Mouse (Mus musculus) activated CD4-positive, CD25-positive, alpha-beta regulatory T cell, adult 4 months (primary cell): ENCODE results near the gene Fam32a. TPM values are rescaled to one million over a fixed set of nuclear protein-coding genes. Genes with fewer than 3 reads are reported as not detected.

Experiments used
- ATAC-seq: one replicate; pipeline ENCODE4 v1.8.0; 2017
- polyA plus RNA-seq, 2 experiments: library from polyadenylated mRNA; unstranded; fragments of 100-300 nt; shearing (Covaris generic); gene quantifications; one replicate each; pipeline ENCODE4 v1.2.1; 2017

The Fam32a gene
- 100 to 1,000 TPM in 1 of 2 experiments, 10 to 100 TPM in 1; 98.8 to 108 TPM for polyA plus RNA-seq

- peak; percentile 97 for ATAC-seq
Observed at GRCm38 (mm10) chr8:72219541-72220363, at the start of gene Fam32a. Fam32a (plus strand) TSS chr8:72219730.

DNA sequence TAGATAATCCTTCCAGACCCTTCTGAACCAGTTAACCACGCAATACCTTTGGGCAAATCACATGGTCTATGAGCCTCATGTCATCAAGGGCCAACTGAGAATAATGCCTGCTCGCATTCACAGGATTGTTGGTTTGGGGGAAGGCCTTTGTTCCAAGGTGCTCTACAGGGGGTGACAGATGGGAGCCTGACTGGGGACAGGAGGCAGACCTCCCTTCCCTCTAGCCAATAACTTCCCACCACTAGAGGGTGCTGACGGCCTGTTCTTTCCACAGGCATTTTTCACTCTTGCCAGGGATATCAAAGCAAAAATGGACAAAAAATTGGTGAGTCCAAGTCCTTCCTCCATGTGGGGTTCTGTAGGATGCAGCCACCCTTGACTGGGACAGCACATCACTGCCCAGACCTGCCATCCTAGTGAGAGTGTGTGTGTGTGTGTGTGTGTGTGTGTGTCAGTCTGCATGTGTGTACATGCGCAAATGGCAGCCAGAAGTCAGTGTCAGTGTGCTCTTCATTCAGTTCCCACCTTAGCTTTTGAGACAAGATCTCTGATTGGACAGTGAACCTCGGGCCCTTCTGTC lies 42.1 kb upstream of the Fam32a start:
- ATAC-seq: peak; percentile 74

DNA sequence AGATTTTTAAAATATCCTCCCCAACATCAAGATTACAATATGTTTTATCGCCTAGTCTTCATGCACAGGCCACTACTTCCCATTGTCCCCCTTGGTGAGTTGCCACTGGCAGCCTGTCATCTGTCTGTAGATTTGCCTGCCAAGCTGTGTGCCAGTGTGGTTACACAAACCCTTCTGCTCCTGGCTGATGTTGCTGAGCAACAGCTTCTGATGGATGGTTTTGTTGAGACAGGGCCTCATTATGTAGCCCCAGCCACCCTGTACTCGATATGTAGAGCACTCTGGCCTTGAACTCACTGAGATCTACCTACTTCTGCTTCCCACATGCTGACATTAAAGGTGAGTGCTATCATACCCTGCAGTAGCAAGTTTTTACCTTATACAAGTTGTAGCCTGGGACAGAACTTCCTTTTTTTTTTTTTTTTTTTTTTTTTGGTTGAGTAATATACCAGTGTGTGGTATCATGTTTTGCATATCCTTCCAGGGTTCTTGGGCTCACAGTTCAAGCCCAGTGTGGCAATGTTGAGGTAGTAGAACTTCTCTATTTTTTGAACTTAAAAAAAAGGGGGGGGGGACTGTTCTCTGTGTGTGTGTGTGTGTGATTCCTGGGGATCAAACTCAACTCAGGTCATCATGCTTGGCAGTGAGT lies 35.9 kb upstream of the Fam32a start:
- no peak for ATAC-seq

- ATAC-seq: no peak
Observed at GRCm38 (mm10) chr8:72187793-72188331, 31.7 kb upstream of the Fam32a start.

GRCm38 (mm10) chr8:72189417-72190214 lies 29.9 kb upstream of the Fam32a start, which contains the start of gene Hsh2d:
Hsh2d (plus strand) TSS chr8:72189638.
- peak; percentile 97 for ATAC-seq

DNA sequence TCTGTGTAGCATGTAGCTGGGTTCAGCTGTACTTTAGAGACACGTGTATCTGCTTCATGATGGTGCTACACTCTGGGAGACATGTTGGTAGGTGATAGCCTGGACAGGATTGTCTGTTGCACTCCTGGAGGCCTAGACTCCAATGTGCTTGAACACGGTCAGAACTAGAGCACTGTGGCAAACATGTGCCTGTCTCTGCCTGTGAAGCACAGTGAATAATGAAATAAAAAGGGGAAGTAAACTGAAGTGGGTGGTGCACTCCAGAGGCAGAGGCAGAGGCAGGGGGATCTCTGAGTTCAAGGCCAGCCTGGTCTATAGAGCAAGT lies 29.4 kb upstream of the Fam32a start:
- peak; percentile 18 for ATAC-seq

DNA sequence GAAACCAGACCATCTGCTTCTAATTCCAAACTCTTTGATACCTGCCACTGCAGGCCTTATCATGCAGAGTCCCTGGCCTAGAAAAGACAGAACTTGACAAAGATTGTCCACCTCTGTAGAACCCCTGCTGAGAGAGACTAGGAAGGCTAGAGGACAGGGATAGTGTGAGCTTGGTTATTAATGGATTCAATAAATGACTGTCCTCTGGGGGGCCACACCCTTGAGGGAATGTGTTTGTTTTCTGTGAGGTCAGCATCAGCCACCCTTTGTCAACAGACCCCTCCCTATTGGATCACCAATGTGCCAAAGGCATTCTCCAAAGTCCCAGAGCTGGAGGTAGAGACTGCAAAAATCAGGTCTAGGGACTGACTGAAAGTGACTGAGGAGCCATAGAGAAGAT lies 27.5 kb upstream of the Fam32a start:
- ATAC-seq: no peak

- ATAC-seq: no peak
Observed at GRCm38 (mm10) chr8:72197997-72198396, 21.5 kb upstream of the Fam32a start.

GRCm38 (mm10) chr8:72208582-72208981 lies 10.9 kb upstream of the Fam32a start:
- ATAC-seq: no peak

DNA sequence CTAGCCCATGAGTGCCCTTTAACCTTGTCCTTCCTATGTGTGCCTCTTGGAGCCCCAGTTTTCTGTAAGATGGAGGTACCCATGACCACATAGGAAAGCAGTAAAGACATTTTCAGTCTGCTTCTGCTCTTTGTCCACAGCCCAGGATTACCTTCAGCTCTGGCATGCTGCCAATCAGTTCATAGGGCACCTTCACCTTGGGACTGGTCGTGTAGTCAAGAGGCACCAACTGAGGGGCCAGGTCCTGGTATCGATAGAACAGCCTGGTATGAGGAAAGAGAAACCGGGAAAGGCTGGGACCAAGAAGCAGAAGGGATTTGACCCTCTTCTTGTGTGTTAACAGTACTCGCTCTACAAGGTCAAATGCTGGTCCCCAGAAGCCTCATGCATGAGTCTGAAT lies 9.3 kb upstream of the Fam32a start:
- ATAC-seq: no peak

DNA sequence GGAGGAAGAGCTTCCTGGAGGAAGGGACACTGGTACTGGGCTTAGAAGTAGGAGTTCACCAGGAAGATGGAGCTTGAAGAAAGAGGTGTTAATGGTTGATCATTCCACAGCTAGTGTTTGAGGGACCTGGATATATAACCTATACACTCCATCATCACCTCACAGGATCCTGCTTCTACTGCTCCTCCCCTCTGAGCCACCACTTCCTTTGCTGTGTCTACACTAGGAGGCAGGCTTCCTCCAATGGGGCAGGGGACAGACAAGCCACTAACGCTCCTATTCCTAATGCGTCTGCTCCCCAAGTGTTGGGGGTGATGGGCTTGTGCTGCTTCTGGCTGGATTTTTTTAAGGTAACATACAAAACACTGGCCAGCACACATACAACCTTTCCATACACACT lies 8.8 kb upstream of the Fam32a start:
- peak; percentile 52 for ATAC-seq

- no peak for ATAC-seq
Observed at GRCm38 (mm10) chr8:72211846-72212245, 7.7 kb upstream of the Fam32a start.

DNA sequence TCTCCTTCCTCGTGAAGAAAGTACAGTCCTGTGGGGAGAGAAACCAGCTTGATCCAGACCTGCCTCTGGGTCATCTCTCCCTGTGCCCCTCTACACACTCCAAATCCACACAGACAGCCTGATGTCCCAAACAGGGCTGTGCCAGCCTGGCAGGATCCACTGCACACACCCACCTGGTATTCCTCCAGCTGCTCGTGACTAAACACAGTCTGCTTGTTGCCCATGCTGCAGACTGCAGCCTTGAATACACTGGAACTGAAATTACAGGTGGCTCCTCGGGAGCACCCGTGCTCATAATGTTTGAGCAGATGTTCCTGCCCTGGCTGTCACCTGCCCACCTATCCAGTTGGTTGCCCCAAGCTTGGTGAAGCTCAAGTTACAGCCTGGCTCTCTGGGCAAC lies 6.8 kb upstream of the Fam32a start, which contains the start of gene Cib3:
Gene Cib3, minus strand, starts transcription at position 87 of the 400 bp plus-strand sequence.
- no peak for ATAC-seq

DNA sequence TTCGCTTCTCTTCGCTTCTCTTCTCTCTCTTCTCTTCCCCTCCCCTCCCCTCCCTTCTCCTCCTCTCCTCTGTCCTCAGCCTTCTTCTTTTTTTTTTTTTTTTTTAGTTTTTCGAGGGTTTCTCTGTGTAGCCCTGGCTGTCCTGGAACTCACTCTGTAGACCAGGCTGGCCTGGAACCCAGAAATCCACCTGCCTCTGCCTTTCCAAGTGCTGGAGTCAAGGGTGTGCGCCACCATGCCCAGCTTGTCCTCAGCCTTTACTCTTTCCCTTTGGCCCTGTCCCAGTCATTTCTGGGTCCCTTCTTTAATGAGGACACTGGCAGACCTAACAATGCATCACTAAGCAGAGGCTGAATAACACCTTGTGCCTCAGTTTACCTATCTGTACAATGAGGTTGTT lies 6.0 kb upstream of the Fam32a start, which contains the start of gene Gm11034:
Gene Gm11034, minus strand, starts transcription at position 101 of the 400 bp plus-strand sequence.
- no peak for ATAC-seq

DNA sequence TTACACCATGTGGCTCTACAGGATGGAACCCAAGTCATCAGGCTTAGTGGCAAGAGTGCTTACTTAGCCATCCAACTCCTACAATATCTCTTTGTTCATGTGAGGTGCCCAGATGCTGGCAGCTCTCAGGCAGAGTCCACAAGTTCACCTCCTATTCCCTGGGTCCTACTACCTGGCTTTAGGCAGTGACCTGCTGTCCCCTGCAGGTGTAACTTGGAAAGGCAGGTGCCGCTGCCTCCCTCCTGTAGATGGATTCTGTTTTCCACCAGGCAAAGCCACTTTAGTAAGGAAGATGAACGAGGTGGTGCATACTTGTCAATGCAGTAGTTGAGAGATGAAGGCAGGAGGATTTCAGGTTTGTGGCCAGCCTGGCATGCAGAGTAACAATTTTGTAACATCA lies 4.5 kb upstream of the Fam32a start:
- ATAC-seq: no peak

GRCm38 (mm10) chr8:72215871-72216270 lies 3.7 kb upstream of the Fam32a start:
- ATAC-seq: peak; percentile 57

GRCm38 (mm10) chr8:72218781-72219540 lies 569 bp upstream of the Fam32a start:
- no peak for ATAC-seq

DNA sequence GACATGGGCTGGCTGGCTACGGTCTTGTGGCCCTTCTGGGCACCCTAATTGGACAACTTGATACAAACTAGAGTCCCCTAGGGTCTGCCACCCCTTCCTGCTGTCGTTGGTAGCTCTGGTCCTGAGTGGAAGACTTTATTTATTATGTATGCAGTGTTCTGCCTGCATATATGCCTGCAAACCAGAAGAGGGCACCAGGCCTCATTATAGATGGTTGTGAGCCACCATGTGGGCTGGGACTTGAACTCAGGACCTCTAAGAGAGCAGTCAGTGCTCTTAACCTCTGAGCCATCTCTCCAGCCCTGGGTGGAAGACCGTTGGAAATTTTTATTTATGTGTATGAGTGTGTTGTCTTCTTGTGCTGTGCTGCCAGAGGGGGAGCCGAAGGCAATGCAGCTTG lies 1.2 kb downstream of the Fam32a start:
- no peak for ATAC-seq

GRCm38 (mm10) chr8:72222656-72223055 lies 3.1 kb downstream of the Fam32a start:
- ATAC-seq: no peak

DNA sequence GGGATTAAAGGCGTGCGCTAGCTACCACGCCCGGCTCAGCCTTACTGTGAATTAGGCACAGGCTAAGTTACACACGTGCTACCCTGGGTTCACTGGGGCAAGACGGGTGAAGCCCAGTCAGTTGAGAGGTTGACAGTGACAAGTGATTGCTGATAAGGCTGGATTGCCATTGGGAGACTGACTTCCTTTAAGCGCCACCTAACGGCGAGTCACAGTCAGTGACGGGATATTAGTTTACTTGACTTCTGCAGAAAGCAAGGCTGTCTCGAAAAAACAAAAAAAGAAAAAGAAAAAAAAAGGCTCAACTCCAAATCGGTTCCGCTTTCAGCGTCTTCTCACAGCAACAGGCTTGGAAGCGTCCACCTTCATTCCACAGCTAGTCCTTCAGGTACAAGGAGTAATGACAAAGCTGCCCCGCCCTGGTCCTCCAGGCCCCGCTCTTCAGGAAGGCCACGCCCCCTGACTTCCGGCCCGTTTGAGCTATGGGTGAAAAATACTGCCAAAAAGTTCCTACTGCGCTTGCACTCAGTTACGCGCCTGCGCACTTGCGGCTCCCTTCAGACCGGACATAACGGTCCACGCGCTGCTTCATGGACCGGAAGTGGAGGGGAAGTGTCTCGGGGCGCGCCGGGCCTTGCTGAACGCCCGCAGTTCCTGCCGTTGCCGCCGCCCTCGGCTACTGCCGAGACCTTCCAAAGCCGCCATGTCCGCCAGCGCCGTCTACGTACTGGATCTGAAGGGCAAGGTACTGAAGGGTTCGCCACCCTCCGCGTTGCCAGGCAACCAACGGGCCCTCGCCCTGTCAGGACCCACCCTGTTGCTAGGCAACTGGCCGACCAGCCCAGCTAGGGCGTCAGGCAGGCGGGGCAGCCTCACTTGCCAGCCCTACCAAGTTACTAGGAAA lies 20.2 kb downstream of the Fam32a start, which contains the start of gene Ap1m1:
Gene Ap1m1, plus strand, starts transcription at position 520 of the 904 bp plus-strand sequence.
- ATAC-seq: peak; percentile 82

- ATAC-seq: no peak
Observed at GRCm38 (mm10) chr8:72240403-72240763, 20.9 kb downstream of the Fam32a start.
